Mouse (Mus musculus) heart, embryonic 16.5 days (tissue): ENCODE data around the gene Inpp5d. TPM values are rescaled to one million over a fixed set of nuclear protein-coding genes. Genes with fewer than 3 reads are reported as not detected.

ENCODE experiments used
- ATAC-seq: fragments of 200-750 bp; cut with Nextera tagmentation; replicated peaks from 2 replicates; pipeline ENCODE4 v1.8.0; 2017; ENCODE audit warnings: moderate number of reproducible peaks; ENCODE audit not compliant: insufficient read depth, low FRiP score; ENCODE audit errors: extremely low read depth
- H3K27ac ChIP-seq: fragments of 300-500 bp; sonication (generic); 2 replicates; pipeline ENCODE4 v1.5.1; 2014; ENCODE audit warnings: mild to moderate bottlenecking, low read length, control low read depth, moderate library complexity
- H3K27me3 ChIP-seq: fragments of 300-500 bp; sonication (generic); 2 replicates; pipeline ENCODE4 v1.6.1; 2014; ENCODE audit warnings: low read length, mixed read lengths; ENCODE audit not compliant: control insufficient read depth, insufficient read depth
- H3K36me3 ChIP-seq: fragments of 300-500 bp; sonication (generic); 2 replicates; pipeline ENCODE4 v1.6.1; 2014; ENCODE audit not compliant: control insufficient read depth, insufficient read depth
- H3K4me1 ChIP-seq: fragments of 300-500 bp; sonication (generic); 2 replicates; pipeline ENCODE4 v1.6.1; 2014; ENCODE audit warnings: low read length, mixed read lengths; ENCODE audit not compliant: control insufficient read depth, insufficient read depth
- H3K4me2 ChIP-seq: fragments of 300-500 bp; sonication (generic); 2 replicates; pipeline ENCODE4 v1.6.1; 2014; ENCODE audit warnings: low read depth, mild to moderate bottlenecking, control low read depth, low read length
- H3K4me3 ChIP-seq: fragments of 300-500 bp; sonication (generic); 2 replicates; pipeline ENCODE4 v1.5.1; 2014; ENCODE audit warnings: mild to moderate bottlenecking, control low read depth, low read length
- H3K9ac ChIP-seq: fragments of 300-500 bp; sonication (generic); 2 replicates; pipeline ENCODE4 v1.6.1; 2014; ENCODE audit warnings: low read length, control low read depth
- H3K9me3 ChIP-seq: fragments of 300-500 bp; sonication (generic); replicated peaks from 2 replicates; pipeline ENCODE4 v1.6.1; 2016; ENCODE audit warnings: low read length; ENCODE audit not compliant: control insufficient read depth
- WGBS: fragments of 180-500 bp; shearing (Covaris S2); extraction: QIAGEN DNeasy Blood & Tissue Kit; methylation state at CpG from one replicate; pipeline ENCODE4 v1.1.7; 2014; 5-methylcytosine and 5-hydroxymethylcytosine counted together
- polyA plus RNA-seq: library from polyadenylated mRNA; unstranded; fragments of >200 nt; fragmentation: Nextera tagmentation; extraction: Ambion mirVana; gene quantifications from 2 replicates; pipeline ENCODE4 v1.2.1, GENCODE M21; 2015

Gene Inpp5d
- polyA plus RNA-seq, 1 experiment from 2014 or later = 6.9 TPM

- Histone ChIP-seq H3K4me1 (no peaks in the 10 kb centered on the region), H3K36me3 (no peaks in the 10 kb centered on the region), H3K4me3 (no peak overlapping the region), H3K9me3 (no peaks in the 10 kb centered on the region), H3K4me2 (no peak overlapping the region), H3K27me3 (no peaks in the 10 kb centered on the region), H3K9ac (no peak overlapping the region), H3K27ac (no peak overlapping the region)
- no peak for ATAC-seq
- 52% methylated on average over 6 of the region's 6 CpGs for WGBS
Measured at GRCm38 (mm10) chr1:87645748-87646147, 25.6 kb downstream of the Inpp5d start.

- Histone ChIP-seq H3K36me3 (no peaks in the 10 kb centered on the region), H3K9me3 (no peaks in the 10 kb centered on the region), H3K4me2 (no peak overlapping the region), H3K4me3 (no peak overlapping the region), H3K27me3 (no peaks in the 10 kb centered on the region), H3K27ac (no peak overlapping the region), H3K4me1 (peaks cover 6% of the 10 kb centered on the region; the same call in 1 of the 2 replicates), H3K9ac (no peak overlapping the region)
- no peak for ATAC-seq
- WGBS = 35% methylated on average over 1 of the region's 1 CpGs
Measured at GRCm38 (mm10) chr1:87647820-87648219, 27.7 kb downstream of the Inpp5d start.

- no peak overlapping the region for H3K4me3 ChIP-seq
- no peaks in the 10 kb centered on the region for H3K9me3 ChIP-seq
- no peak for ATAC-seq
- H3K27me3 ChIP-seq = no peaks in the 10 kb centered on the region
- no peak overlapping the region for H3K27ac ChIP-seq
- no peak overlapping the region for H3K9ac ChIP-seq
- no peaks in the 10 kb centered on the region for H3K36me3 ChIP-seq
- peaks cover 6% of the 10 kb centered on the region; the same call in 1 of the 2 replicates for H3K4me1 ChIP-seq
- no peak overlapping the region for H3K4me2 ChIP-seq
- 49% methylated on average over 7 of the region's 7 CpGs for WGBS
Measured at GRCm38 (mm10) chr1:87648657-87649056, 28.5 kb downstream of the Inpp5d start.

- H3K4me1 ChIP-seq = peaks cover 6% of the 10 kb centered on the region; the same call in 1 of the 2 replicates
- H3K36me3 ChIP-seq = no peaks in the 10 kb centered on the region
- H3K9me3 ChIP-seq = no peaks in the 10 kb centered on the region
- H3K4me2 ChIP-seq = no peak overlapping the region
- H3K27me3 ChIP-seq = no peaks in the 10 kb centered on the region
- H3K9ac ChIP-seq = no peak overlapping the region
- 48% methylated on average over 4 of the region's 4 CpGs for WGBS
- ATAC-seq = no peak
- no peak overlapping the region for H3K4me3 ChIP-seq
- H3K27ac ChIP-seq = no peak overlapping the region
Measured at GRCm38 (mm10) chr1:87649219-87649805, 29.2 kb downstream of the Inpp5d start.

GRCm38 (mm10) chr1:87649958-87650474 lies 29.9 kb downstream of the Inpp5d start:
- ATAC-seq = no peak
- WGBS = 86% methylated on average over 8 of the region's 8 CpGs
- Histone ChIP-seq H3K27me3 (no peaks in the 10 kb centered on the region), H3K4me3 (no peak overlapping the region), H3K9ac (no peak overlapping the region), H3K9me3 (no peaks in the 10 kb centered on the region), H3K36me3 (no peaks in the 10 kb centered on the region), H3K4me2 (no peak overlapping the region), H3K27ac (no peak overlapping the region), H3K4me1 (peaks cover 6% of the 10 kb centered on the region; the same call in 1 of the 2 replicates)

- H3K36me3 ChIP-seq = no peaks in the 10 kb centered on the region
- no peak for ATAC-seq
- H3K4me2 ChIP-seq = no peak overlapping the region
- peaks cover 6% of the 10 kb centered on the region; the same call in 1 of the 2 replicates for H3K4me1 ChIP-seq
- no peak overlapping the region for H3K4me3 ChIP-seq
- no peak overlapping the region for H3K27ac ChIP-seq
- no peaks in the 10 kb centered on the region for H3K27me3 ChIP-seq
- H3K9me3 ChIP-seq = no peaks in the 10 kb centered on the region
- no peak overlapping the region for H3K9ac ChIP-seq
- 60% methylated on average over 8 of the region's 8 CpGs for WGBS
Measured at GRCm38 (mm10) chr1:87650611-87651079, 30.5 kb downstream of the Inpp5d start.

- no peak overlapping the region for H3K27ac ChIP-seq
- H3K9me3 ChIP-seq = no peaks in the 10 kb centered on the region
- WGBS = 85% methylated on average over 1 of the region's 1 CpGs
- no peak overlapping the region for H3K4me2 ChIP-seq
- H3K4me3 ChIP-seq = no peak overlapping the region
- no peak for ATAC-seq
- no peaks in the 10 kb centered on the region for H3K27me3 ChIP-seq
- H3K4me1 ChIP-seq = peaks cover 6% of the 10 kb centered on the region; the same call in 1 of the 2 replicates
- no peaks in the 10 kb centered on the region for H3K36me3 ChIP-seq
- H3K9ac ChIP-seq = no peak overlapping the region
Measured at GRCm38 (mm10) chr1:87651436-87651835, 31.3 kb downstream of the Inpp5d start.

GRCm38 (mm10) chr1:87655101-87655500 lies 35.0 kb downstream of the Inpp5d start:
- H3K9me3 ChIP-seq = no peaks in the 10 kb centered on the region

GRCm38 (mm10) chr1:87658063-87658462 lies 38.0 kb downstream of the Inpp5d start:
- Histone ChIP-seq H3K27me3 (no peaks in the 10 kb centered on the region), H3K9me3 (no peaks in the 10 kb centered on the region), H3K27ac (no peak overlapping the region), H3K4me1 (peaks cover 12% of the 10 kb centered on the region; the same call in 1 of the 2 replicates), H3K4me3 (no peak overlapping the region), H3K36me3 (no peaks in the 10 kb centered on the region), H3K4me2 (no peak overlapping the region), H3K9ac (no peak overlapping the region)
- 49% methylated on average over 3 of the region's 3 CpGs for WGBS
- ATAC-seq = no peak

More at GRCm38 (mm10) chr1:87655101-87655500, 35.0 kb downstream of the Inpp5d start:
- H3K27me3 ChIP-seq = no peaks in the 10 kb centered on the region
- H3K4me3 ChIP-seq = no peak overlapping the region
- H3K9ac ChIP-seq = no peak overlapping the region
- 40% methylated on average over 5 of the region's 5 CpGs for WGBS
- H3K36me3 ChIP-seq = no peaks in the 10 kb centered on the region
- no peak overlapping the region for H3K4me2 ChIP-seq
- no peak for ATAC-seq
- no peak overlapping the region for H3K27ac ChIP-seq
- peaks cover 13% of the 10 kb centered on the region for H3K4me1 ChIP-seq
